Mouse (Mus musculus) duodenum, adult 2 months (tissue): ENCODE data around the gene Olfr688. TPM values are rescaled to one million over a fixed set of nuclear protein-coding genes. Genes with fewer than 3 reads are reported as not detected.

Experiments used
- polyA plus RNA-seq: library from polyadenylated mRNA; depleted of rRNA; stranded (reverse); fragments of >200 nt; gene quantifications from 2 replicates; pipeline ENCODE4 v1.2.3, GENCODE M21; 2012; ENCODE audit warnings: low replicate concordance; rRNA removed

The Olfr688 gene
- not detected in 2 replicates for polyA plus RNA-seq

DNA sequence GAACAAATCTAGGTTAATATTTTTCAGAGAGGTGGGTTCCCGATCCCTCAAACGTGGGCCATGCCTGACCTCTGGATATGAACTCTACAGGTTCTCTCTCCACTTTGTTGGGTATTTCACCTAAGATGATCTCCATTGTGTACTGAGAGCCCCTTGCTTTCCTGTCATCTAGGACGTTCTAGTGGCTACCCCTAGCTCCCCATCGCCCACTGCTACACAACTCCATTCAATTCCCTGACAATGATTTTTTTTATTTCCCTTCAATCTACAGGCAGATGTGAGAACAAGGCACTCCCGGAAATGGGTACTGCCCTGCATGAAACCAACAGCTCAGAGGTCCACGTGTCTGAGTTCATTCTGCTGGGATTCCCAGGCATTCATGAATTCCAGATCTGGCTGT, at the start of gene Olfr688:
Gene Olfr688, plus strand, starts transcription at position 301 of the 400 bp plus-strand sequence.

GRCm38 (mm10) chr7:105310865-105311264, 23.0 kb downstream of the Olfr688 start, which contains the start of gene Olfr689:
Gene Olfr689, plus strand, starts transcription at chr7:105311165.

DNA sequence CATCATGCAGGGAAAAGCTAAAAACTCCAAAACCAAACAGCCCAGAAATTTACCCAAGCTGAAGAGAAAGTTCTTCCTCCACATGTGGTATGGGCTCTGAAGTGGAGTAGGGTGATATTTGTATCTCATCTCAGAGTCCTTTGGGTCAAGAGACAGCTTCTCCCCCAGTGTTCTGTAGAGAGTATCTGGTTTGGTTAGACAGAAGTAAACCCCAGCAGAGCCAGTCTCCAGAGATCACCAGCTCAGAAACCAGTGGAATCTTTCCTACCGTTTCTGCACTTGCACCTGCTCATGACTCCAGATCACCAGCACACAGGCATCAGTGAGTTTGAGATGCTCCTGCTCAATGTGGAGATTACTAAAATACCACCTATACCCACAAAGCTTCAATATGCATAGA, 46.1 kb downstream of the Olfr688 start, which contains the start of gene Olfr690:
Gene Olfr690, minus strand, starts transcription at position 101 of the 400 bp plus-strand sequence.

Other genes starting within 250 kb of the Olfr688 start
- not detected in 2 replicates for gene Olfr677, start 236.7 kb upstream of the Olfr688 start, polyA plus RNA-seq
- gene Olfr678, start 223.6 kb upstream of the Olfr688 start, polyA plus RNA-seq: not detected in 2 replicates
- not detected in 2 replicates for gene Olfr679, start 206.9 kb upstream of the Olfr688 start, polyA plus RNA-seq
- not detected in 2 replicates for gene Olfr680-ps1, start 195.3 kb upstream of the Olfr688 start, polyA plus RNA-seq
- not detected in 2 replicates for gene Olfr681, start 171.3 kb upstream of the Olfr688 start, polyA plus RNA-seq
- gene Olfr683, start 141.1 kb upstream of the Olfr688 start, polyA plus RNA-seq: not detected in 2 replicates
- not detected in 2 replicates for gene Olfr684, start 124.4 kb upstream of the Olfr688 start, polyA plus RNA-seq
- not detected in 2 replicates for gene Olfr685, start 102.1 kb upstream of the Olfr688 start, polyA plus RNA-seq
- gene Olfr686, start 80.6 kb upstream of the Olfr688 start, polyA plus RNA-seq: not detected in 2 replicates
- not detected in 2 replicates for gene Olfr689, start 23.1 kb downstream of the Olfr688 start, polyA plus RNA-seq
- gene Olfr690, start 46.0 kb downstream of the Olfr688 start, polyA plus RNA-seq: not detected in 2 replicates
- not detected in 2 replicates for gene Olfr691, start 54.2 kb downstream of the Olfr688 start, polyA plus RNA-seq
- not detected in 2 replicates for gene Olfr692, start 80.1 kb downstream of the Olfr688 start, polyA plus RNA-seq
- not detected in 2 replicates for gene Gm5901, start 86.9 kb downstream of the Olfr688 start, polyA plus RNA-seq
- 67.5 and 94.3 TPM in 2 replicates for gene Fam160a2, start 112.0 kb downstream of the Olfr688 start, polyA plus RNA-seq
- gene Cnga4, start 116.5 kb downstream of the Olfr688 start, polyA plus RNA-seq: 0.05 and 0.34 TPM in 2 replicates
- gene Cckbr, start 137.6 kb downstream of the Olfr688 start, polyA plus RNA-seq: 0.09 and 0.18 TPM in 2 replicates
- 22.7 and 38.6 TPM in 2 replicates for gene Cavin3, start 194.2 kb downstream of the Olfr688 start, polyA plus RNA-seq